Mouse (Mus musculus) lung, postnatal 14 days (tissue): ENCODE data around the gene Cog4.
"Not testable (repeated sequence)": the region's sequence is repeated elsewhere in the genome, so short reads cannot be mapped to it uniquely, and the experiment has no call there.

Source experiments
- DNase-seq: peaks from one replicate; pipeline ENCODE4 v3.0.0; 2021

Gene Cog4

GRCm38 (mm10) chr8:110892913-110893312 lies 46.5 kb downstream of the Cog4 start:
- DNase-seq = no peak

DNA sequence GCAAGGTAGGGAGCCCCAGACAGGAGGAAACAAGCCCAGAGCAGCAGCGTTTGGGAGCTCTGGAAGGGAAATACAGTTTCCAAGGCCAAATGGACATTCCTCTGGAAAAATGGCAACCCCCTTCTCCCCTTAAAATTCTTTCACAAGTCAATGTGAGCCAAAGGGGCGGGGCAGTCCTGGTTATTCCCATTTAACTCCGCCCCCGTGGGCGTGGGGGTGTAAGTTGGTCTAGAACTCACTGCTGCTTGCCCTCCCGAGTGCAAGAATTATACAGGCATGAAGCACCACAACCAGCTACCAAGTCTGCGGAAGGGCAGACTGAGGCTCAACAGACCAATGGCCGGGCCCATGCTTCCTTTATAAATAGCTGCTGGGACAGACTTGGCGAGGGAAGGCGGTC lies 48.5 kb downstream of the Cog4 start:
- DNase-seq = no peak

DNA sequence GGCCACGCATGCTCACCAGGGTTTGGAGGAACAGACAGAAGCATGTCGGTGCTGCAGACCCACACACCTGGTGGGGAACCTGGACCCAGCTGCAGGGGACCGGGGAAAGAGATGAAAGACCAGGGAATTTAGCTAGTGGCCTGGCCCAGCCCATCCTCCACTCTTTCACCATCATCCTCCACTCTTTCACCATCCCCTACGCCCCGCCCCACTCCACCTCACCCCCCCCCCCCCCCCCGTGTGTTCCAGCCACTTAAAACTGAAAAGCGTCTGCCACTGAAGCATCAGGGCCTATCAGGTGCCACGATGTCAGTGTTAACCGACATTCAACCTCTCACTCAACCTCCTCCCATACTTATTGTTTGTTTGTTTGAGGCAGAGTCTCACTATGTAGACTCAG lies 48.9 kb downstream of the Cog4 start:
- no peak for DNase-seq

GRCm38 (mm10) chr8:110895812-110896211 lies 49.4 kb downstream of the Cog4 start:
- DNase-seq = no peak

- no peak for DNase-seq
Measured at GRCm38 (mm10) chr8:110897495-110897894, 51.1 kb downstream of the Cog4 start.

DNA sequence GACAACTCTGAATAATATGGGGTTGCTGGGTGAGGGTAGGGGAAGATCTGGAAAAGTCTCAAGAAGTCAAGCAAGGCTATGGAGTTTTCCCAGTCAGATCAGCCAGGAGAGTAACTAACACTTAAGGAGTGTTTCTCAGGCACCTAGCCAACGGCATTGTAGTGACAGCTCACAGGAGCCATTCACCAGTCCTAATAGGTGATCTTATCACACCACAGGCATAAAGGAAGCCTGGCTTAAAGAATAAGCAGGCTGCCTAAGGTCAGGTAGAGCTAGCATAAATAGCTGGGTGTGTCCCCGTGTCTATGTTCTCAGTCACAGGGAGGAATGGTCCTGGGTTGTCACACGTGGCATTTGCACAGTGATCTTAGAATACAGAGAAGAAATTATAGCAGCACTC lies 54.7 kb downstream of the Cog4 start:
- no peak for DNase-seq

GRCm38 (mm10) chr8:110901839-110902578 lies 55.6 kb downstream of the Cog4 start, which contains the start of gene Fuk:
Fuk (minus strand) TSS chr8:110902488.
- DNase-seq = peak; percentile 84

- DNase-seq = no peak
Measured at GRCm38 (mm10) chr8:110902579-110902965, 56.2 kb downstream of the Cog4 start.

GRCm38 (mm10) chr8:110905404-110905803 lies 59.0 kb downstream of the Cog4 start:
- no peak for DNase-seq

GRCm38 (mm10) chr8:110906682-110907081 lies 60.3 kb downstream of the Cog4 start:
- no peak for DNase-seq

- DNase-seq = not testable (repeated sequence)
Measured at GRCm38 (mm10) chr8:110909850-110910249, 63.5 kb downstream of the Cog4 start.

- no peak for DNase-seq
Measured at GRCm38 (mm10) chr8:110911576-110912570, 65.5 kb downstream of the Cog4 start.

- no peak for DNase-seq
Measured at GRCm38 (mm10) chr8:110917415-110917814, 71.0 kb downstream of the Cog4 start.

GRCm38 (mm10) chr8:110918027-110918426 lies 71.6 kb downstream of the Cog4 start:
- DNase-seq = no peak

GRCm38 (mm10) chr8:110918460-110918859 lies 72.1 kb downstream of the Cog4 start:
- no peak for DNase-seq

DNA sequence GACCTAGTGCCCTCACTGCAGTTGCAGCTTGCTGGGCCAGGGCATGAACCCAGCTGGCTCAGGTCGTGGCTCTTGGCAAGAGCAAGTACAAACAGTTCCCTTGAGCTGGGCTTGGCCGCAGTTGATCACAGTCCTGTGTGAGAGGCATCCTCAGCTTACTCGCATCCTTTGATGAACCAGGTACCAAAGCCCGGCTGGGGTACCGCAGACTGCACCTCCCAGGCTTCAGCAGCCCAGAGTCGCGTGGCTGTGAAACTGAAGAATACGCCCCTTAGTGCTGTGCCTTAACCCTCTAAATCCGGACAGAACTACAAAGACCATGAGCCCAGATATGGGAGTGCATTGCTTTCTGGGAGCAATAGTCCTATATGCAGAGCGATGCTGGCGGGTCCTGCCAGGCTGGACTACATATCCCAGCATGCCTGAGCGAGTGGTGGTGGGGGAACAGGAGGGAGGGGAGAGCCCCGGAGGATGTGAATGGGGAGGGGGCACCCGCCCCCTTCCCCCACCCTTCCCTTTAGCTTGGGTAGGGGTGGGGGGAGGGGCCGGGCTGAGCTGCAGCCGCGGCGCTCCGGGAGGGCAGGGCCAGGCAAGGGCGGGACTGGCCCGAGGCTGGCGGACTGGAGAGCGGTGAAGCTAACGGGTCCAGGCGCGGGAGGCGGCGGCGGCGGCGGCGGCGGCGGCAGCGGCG lies 73.1 kb downstream of the Cog4 start, which contains the start of gene St3gal2:
Gene St3gal2 (plus strand): TSS at position 582 of the 691 bp plus-strand sequence.
- peak; percentile 85 for DNase-seq

GRCm38 (mm10) chr8:110920032-110920772 lies 73.8 kb downstream of the Cog4 start:
- no peak for DNase-seq

GRCm38 (mm10) chr8:110920773-110921277 lies 74.4 kb downstream of the Cog4 start:
- no peak for DNase-seq

GRCm38 (mm10) chr8:110921492-110922230 lies 75.3 kb downstream of the Cog4 start:
- DNase-seq = peak; percentile 17

DNA sequence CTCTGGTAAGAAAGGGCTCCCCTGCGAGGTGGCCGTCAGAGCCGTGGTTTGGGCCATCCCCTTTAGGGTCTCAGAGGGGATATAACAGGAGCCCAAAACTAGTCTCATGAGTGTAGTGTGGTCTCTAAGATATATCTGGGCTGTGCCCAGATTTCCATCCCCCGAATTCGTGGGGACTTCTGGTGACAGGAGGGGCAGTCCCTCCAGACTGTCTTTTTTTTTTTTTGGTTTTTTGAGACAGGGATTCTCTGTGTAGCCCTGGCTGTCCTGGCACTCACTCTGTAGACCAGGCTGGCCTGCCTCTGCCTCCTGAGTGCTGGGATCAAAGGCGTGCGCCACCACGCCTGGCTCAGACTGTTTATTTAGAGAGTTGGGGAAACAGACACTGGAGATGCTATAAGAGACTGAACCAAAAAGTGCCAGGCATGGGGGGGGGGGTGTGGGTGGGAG lies 79.3 kb downstream of the Cog4 start:
- no peak for DNase-seq

DNA sequence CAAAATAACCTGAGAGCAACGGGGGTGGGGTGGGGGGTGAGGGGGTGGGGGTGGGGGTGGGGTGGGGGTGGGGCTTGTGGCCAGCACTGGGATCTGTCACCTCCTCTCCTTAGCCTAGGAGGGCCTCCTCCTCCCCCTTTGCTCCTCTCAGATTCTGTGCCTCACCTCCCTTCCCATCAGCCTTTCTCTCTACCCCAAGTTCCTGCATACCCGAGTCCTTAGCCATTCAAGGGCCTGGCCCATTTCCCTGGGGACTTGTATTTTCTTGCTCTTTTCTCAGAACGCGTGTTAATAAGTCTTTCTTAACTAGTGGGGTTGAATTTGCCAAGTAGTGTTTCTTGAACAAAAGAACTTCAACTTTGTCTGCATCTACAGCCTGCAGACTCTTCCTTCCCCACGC lies 80.3 kb downstream of the Cog4 start:
- no peak for DNase-seq
